Mouse (Mus musculus): ENCODE data around the gene Ppp1r14a. TPM values are rescaled to one million over a fixed set of nuclear protein-coding genes. Genes with fewer than 3 reads are reported as not detected.

Gene Ppp1r14a
- polyA plus RNA-seq, 1 experiment from 2014 or later: 5.1 TPM

- POLR2A ChIA-PET: no interaction called here
- ATAC-seq (no peak), DNase-seq (ENCODE audit: low read depth, low spot score) (no peak)
- in situ Hi-C loops (cut with MboI; ENCODE audit: low pct_unique_long_range_greater_than_20kb): no loop called here
- no peaks in the 10 kb centered on the region for H3K27me3 ChIP-seq
- no peak for TF ChIP-seq CTCF (IDR thresholded peaks at IDR 0.05)
- CTCF ChIA-PET: no interaction called here
These were observed 49.3 kb downstream of the Ppp1r14a start for GRCm38 (mm10) chr7:29338351-29338919.

GRCm38 (mm10) chr7:29338984-29339679 is 50.0 kb downstream of the Ppp1r14a start:
- ATAC-seq: no peak
- no peak for TF ChIP-seq CTCF (IDR thresholded peaks at IDR 0.05)
- POLR2A ChIA-PET: no interaction called here
- in situ Hi-C loops (cut with MboI; ENCODE audit: low pct_unique_long_range_greater_than_20kb): no loop called here
- CTCF ChIA-PET: no interaction called here
- no peaks in the 10 kb centered on the region for H3K27me3 ChIP-seq
- no peak for DNase-seq (ENCODE audit: low read depth, low spot score)

DNA sequence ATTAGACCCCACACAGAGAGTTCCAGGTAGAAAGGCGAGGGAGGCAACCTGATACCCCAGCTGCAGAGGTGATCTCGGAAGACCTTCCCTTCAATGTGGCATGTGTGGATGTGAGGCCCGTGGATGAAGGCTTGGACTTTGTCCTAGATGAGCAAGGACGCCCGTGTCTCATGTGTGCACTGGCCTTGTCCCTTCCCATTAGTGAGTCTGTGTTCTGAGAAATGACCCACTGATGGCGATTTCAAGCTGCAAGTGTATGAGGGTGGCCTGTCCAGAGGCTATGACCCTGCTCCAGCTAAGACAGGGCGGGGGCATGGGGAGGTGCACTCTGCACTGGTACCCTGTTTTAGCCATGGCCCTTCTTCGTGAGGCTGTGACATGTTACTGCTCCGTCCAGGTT is 51.1 kb downstream of the Ppp1r14a start:
- TF ChIP-seq CTCF (IDR thresholded peaks at IDR 0.05): no peak
- ATAC-seq (no peak), DNase-seq (ENCODE audit: low read depth, low spot score) (no peak)
- ChIA-PET POLR2A (interaction anchor here (0.6 kb wide), 1 partner anchor 21 kb away, joined by 7 read pairs; no protein-coding TSS in a partner anchor), CTCF (no interaction called here)
- no peaks in the 10 kb centered on the region for H3K27me3 ChIP-seq
- in situ Hi-C loops (cut with MboI; ENCODE audit: low pct_unique_long_range_greater_than_20kb): no loop called here

- in situ Hi-C loops (cut with MboI; ENCODE audit: low pct_unique_long_range_greater_than_20kb): no loop called here
- TF ChIP-seq CTCF (IDR thresholded peaks at IDR 0.05): no peak
- no peak for ATAC-seq
- no peaks in the 10 kb centered on the region for H3K27me3 ChIP-seq
- ChIA-PET CTCF (no interaction called here), POLR2A (interaction anchor here (0.6 kb wide), 1 partner anchor 20 kb away, joined by 7 read pairs; no protein-coding TSS in a partner anchor)
- no peak for DNase-seq (ENCODE audit: low read depth, low spot score)
These were observed 51.7 kb downstream of the Ppp1r14a start for GRCm38 (mm10) chr7:29340838-29341237.

DNA sequence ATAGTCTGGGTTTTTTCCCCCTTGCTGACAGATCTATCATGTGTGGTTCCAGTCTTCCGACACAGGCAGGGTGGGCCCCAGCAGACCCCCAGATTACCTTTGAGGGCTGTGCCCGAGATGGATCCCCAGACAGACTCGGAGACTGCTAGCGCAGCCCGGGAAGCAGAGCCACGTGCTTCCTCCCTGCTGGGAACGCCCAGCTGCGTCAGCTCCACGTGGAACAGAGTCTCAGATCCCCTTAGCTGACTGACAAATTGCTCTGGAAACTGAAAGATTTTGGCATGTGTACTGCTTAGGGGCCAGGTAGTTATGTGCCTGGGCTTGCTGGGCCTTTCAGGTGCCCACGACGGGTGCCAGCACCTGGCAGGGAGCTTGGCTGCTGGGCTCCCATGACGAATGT is 52.6 kb downstream of the Ppp1r14a start:
- no peaks in the 10 kb centered on the region for H3K27me3 ChIP-seq
- no peak for ATAC-seq
- no peak for TF ChIP-seq CTCF (IDR thresholded peaks at IDR 0.05)
- ChIA-PET CTCF (no interaction called here), POLR2A (interaction anchor here (1.4 kb wide), 1 partner anchor 12 kb away, joined by 4 read pairs; no protein-coding TSS in a partner anchor)
- no peak for DNase-seq (ENCODE audit: low read depth, low spot score)
- in situ Hi-C loops (cut with MboI; ENCODE audit: low pct_unique_long_range_greater_than_20kb): no loop called here

DNA sequence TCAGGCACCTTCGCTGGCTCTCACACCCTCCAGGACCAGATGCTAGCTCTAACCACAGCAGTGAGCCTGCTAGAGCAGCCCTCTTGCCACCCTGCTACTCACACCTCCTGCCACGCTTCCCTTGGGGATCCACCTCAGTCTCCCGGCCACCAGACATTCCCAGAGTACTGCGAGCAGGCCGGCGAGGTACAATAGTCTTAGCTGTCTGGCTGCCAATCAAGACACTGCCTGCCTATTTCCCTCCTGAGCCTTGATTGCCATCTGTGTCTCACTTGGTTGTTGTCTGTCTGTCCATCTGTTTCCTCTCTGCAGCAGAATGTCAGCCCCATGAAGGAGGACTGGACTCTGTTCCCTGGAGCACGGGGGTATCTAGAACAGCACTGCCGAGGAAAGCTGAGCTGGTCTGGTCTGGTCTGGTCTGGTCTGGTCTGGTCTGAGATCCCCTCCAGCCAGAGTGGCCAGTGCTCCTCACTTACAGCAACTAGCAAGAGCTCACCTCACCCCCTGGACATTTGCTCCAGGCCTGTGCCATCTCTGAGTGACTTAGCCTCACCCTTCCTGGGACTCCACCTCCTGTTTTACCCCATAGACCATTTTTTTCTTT is 53.5 kb downstream of the Ppp1r14a start:
- ChIA-PET CTCF (no interaction called here), POLR2A (interaction anchor here (0.6 to 1.4 kb wide), 2 partner anchors 12 to 677 kb away, joined by 4 to 5 read pairs; no protein-coding TSS in a partner anchor)
- ATAC-seq (no peak), DNase-seq (ENCODE audit: low read depth, low spot score) (no peak)
- no peaks in the 10 kb centered on the region for H3K27me3 ChIP-seq
- no peak for TF ChIP-seq CTCF (IDR thresholded peaks at IDR 0.05)
- in situ Hi-C loops (cut with MboI; ENCODE audit: low pct_unique_long_range_greater_than_20kb): no loop called here

Other genes with a start within 250 kb of the Ppp1r14a start
- 0.03 TPM for gene Ryr1, start 164.1 kb upstream of the Ppp1r14a start, polyA plus RNA-seq (2021)
- gene Rasgrp4, start 154.5 kb upstream of the Ppp1r14a start, polyA plus RNA-seq (2021): 0.05 TPM
- gene Fam98c, start 133.1 kb upstream of the Ppp1r14a start, polyA plus RNA-seq (2021): 18.8 TPM
- gene Ggn, start 119.1 kb upstream of the Ppp1r14a start, polyA plus RNA-seq (2021): 3.1 TPM
- gene Spred3, start 118.9 kb upstream of the Ppp1r14a start, polyA plus RNA-seq (2021): 42.6 TPM
- gene Psmd8, start 108.6 kb upstream of the Ppp1r14a start, polyA plus RNA-seq (2021): 241 TPM
- gene Catsperg1, start 75.3 kb upstream of the Ppp1r14a start, polyA plus RNA-seq (2021): not detected
- gene Kcnk6, start 56.8 kb upstream of the Ppp1r14a start, polyA plus RNA-seq (2021): not detected
- 57.0 TPM for gene Yif1b, start 51.0 kb upstream of the Ppp1r14a start, polyA plus RNA-seq (2021)
- gene 2200002D01Rik, start 40.8 kb upstream of the Ppp1r14a start, polyA plus RNA-seq (2021): 165 TPM
- gene Spint2, start 7.4 kb upstream of the Ppp1r14a start, polyA plus RNA-seq (2021): 446 TPM
- gene Dpf1, start 14.6 kb downstream of the Ppp1r14a start, polyA plus RNA-seq (2021): 6.2 TPM
- gene Sipa1l3, start 229.3 kb downstream of the Ppp1r14a start, polyA plus RNA-seq (2021): 27.2 TPM

Measured in Patski (cell line).